Mouse (Mus musculus) liver, embryonic 11.5 days (tissue): ENCODE measurements around the gene Gpr12. TPM values are rescaled to one million over a fixed set of nuclear protein-coding genes. Genes with fewer than 3 reads are reported as not detected.

ENCODE experiments used
- ATAC-seq: fragments of 200-750 bp; cut with Nextera tagmentation; replicated peaks from 2 replicates; pipeline ENCODE4 v1.8.0; 2017; ENCODE audit warnings: moderate number of reproducible peaks, mild to moderate bottlenecking, moderate TSS enrichment, moderate library complexity; ENCODE audit not compliant: low FRiP score
- DNase-seq: peaks from one replicate; pipeline ENCODE4 v3.0.0-alpha.2; 2017; ENCODE audit warnings: low spot score
- H3K27ac ChIP-seq: fragments of 300-500 bp; sonication (generic); 2 replicates; pipeline ENCODE4 v1.5.1; 2014; ENCODE audit warnings: mild to moderate bottlenecking, low read depth, low read length, control low read depth
- H3K27me3 ChIP-seq: fragments of 300-500 bp; sonication (generic); replicated peaks from 2 replicates; pipeline ENCODE4 v1.6.1; 2014; ENCODE audit warnings: low read length, mixed read lengths; ENCODE audit not compliant: control insufficient read depth, insufficient read depth
- H3K36me3 ChIP-seq: fragments of 300-500 bp; sonication (generic); 2 replicates; pipeline ENCODE4 v1.6.1; 2014; ENCODE audit warnings: mild to moderate bottlenecking, low read length, moderate library complexity, mixed read lengths; ENCODE audit not compliant: control insufficient read depth, insufficient read depth
- H3K4me1 ChIP-seq: fragments of 300-500 bp; sonication (generic); replicated peaks from 2 replicates; pipeline ENCODE4 v1.6.1; 2014; ENCODE audit warnings: low read length, mixed read lengths; ENCODE audit not compliant: control insufficient read depth, insufficient read depth
- H3K4me2 ChIP-seq: fragments of 300-500 bp; sonication (generic); 2 replicates; pipeline ENCODE4 v1.6.1; 2014; ENCODE audit warnings: mild to moderate bottlenecking, control low read depth, moderate library complexity
- H3K4me3 ChIP-seq: fragments of 300-500 bp; sonication (generic); 2 replicates; pipeline ENCODE4 v1.5.1; 2014; ENCODE audit warnings: low read depth, low read length, control low read depth
- H3K9ac ChIP-seq: fragments of 300-500 bp; sonication (generic); 2 replicates; pipeline ENCODE4 v1.6.1; 2014; ENCODE audit warnings: low read depth, low read length, control low read depth
- H3K9me3 ChIP-seq: fragments of 300-500 bp; sonication (generic); 2 replicates; pipeline ENCODE4 v1.6.1; 2016; ENCODE audit warnings: low read length, inconsistent platforms, mixed read lengths; ENCODE audit not compliant: control insufficient read depth
- WGBS: fragments of 180-500 bp; shearing (Covaris S2); extraction: QIAGEN DNeasy Blood & Tissue Kit; methylation state at CpG from one replicate; pipeline ENCODE4 v1.1.7; 2014; 5-methylcytosine and 5-hydroxymethylcytosine counted together
- polyA plus RNA-seq: library from polyadenylated mRNA; unstranded; fragments of >200 nt; fragmentation: Nextera tagmentation; extraction: Ambion mirVana; gene quantifications from 2 replicates; pipeline ENCODE4 v1.2.1, GENCODE M21; 2014

Gene Gpr12
- polyA plus RNA-seq, result 0.37 and 0.43 TPM in 2 replicates

DNA sequence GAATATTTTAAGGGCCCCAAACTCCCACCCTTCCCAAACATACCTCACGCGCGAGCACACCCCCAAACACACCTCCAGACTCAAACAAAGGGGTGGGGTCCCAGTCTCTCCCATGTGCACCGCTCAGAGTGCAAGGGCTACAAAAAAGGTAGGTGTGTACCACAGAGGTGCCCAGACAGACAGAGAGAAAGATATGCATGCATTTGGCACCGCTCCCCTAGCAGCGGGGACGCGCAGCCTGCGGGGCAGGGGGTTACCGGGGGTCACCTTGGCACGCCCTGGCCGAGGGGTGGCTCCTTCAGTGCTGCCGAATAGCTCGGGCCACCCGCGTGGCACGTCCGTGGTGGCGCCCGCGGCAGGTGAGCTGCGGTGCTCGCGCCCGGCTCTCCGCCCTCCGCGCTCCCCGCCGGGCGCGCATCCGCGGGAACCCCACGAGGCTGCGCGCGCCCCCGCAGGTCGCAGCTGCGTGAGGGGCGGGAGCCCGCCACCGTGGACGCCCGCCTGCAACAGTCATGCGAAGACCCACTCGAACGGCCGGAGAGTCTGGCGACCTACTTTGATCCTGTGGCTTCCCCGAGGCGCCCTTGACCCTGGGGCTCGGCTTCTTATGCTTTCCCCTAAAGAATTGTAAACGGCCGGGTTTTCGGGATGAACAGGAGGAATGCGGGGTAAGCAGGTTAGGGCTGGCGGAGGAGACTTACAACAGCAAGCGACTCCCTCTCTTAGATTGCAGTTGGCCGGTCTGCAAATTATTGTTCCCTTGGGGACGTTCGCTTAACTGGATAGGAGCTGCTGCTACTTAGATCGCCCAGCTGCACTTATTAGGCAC lies at the start of gene Gpr12:
Gene Gpr12, minus strand, starts transcription at position 762 of the 829 bp plus-strand sequence.
- peak within 1 kb of the TSS; percentile 60 for H3K4me2 ChIP-seq
- H3K27me3 ChIP-seq, result peaks cover 40% of the 10 kb centered on the region
- H3K9ac ChIP-seq, result no peak within 1 kb of the TSS
- WGBS, result 3% methylated on average over 64 of the region's 64 CpGs
- no peak within 1 kb of the TSS for H3K27ac ChIP-seq
- H3K4me3 ChIP-seq, result peak within 1 kb of the TSS; percentile 36
- no peak for DNase-seq
- no peaks in the 10 kb centered on the region for H3K36me3 ChIP-seq
- H3K9me3 ChIP-seq, result no peaks in the 10 kb centered on the region; the same call in 1 of the 2 replicates
- ATAC-seq, result peak; percentile 21; the same call in 1 of the 2 replicates
- H3K4me1 ChIP-seq, result no peaks in the 10 kb centered on the region

DNA sequence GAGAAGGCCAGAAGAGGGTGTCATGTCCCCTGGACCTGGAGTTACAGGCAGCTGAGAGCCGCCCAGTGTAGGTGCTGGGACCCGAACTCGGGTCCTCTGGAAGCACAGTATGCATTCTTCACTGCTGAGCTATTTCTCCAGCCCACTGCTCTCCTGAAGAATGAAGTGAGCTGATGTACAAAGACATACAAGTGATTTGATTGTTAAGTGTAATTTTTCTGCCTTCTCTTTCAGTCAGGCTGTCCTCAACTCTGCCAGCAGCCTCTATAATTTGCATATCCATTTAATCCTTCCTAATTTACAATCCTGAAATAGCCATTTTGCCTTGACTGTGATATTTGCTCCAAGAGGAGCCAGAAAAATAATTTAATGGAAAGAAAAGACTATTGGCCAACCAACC lies 46.6 kb upstream of the Gpr12 start:
- no peak overlapping the region for H3K9ac ChIP-seq
- H3K27me3 ChIP-seq, result no peaks in the 10 kb centered on the region
- no peak overlapping the region for H3K4me2 ChIP-seq
- 87% methylated on average over 3 of the region's 3 CpGs for WGBS
- ATAC-seq, result no peak
- no peak overlapping the region for H3K27ac ChIP-seq
- no peak overlapping the region for H3K4me3 ChIP-seq
- DNase-seq, result no peak
- H3K4me1 ChIP-seq, result no peaks in the 10 kb centered on the region
- no peaks in the 10 kb centered on the region for H3K9me3 ChIP-seq
- no peaks in the 10 kb centered on the region for H3K36me3 ChIP-seq

DNA sequence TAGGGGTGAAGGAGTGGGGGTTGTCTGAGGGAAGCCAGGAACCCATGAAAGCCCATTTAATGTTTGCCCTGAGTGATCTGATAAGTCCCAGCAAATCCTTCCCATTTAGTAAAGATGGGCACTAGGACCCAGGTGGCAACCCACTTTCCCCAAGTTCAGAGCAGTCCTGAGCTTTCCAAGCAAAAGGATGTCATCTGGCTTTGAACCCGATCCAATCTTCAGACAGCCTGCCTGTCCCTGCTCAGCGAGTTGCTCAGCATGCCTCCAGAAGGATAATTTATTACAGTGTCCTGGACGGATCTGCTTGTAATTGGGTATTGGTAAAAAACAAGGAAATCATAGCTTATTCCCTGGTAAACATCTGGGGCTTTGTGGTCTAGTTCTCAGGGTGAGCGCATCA lies 45.9 kb upstream of the Gpr12 start:
- Histone ChIP-seq H3K4me2 (no peak overlapping the region), H3K4me3 (no peak overlapping the region), H3K27me3 (no peaks in the 10 kb centered on the region), H3K36me3 (no peaks in the 10 kb centered on the region), H3K9ac (no peak overlapping the region), H3K4me1 (no peaks in the 10 kb centered on the region), H3K27ac (no peak overlapping the region), H3K9me3 (no peaks in the 10 kb centered on the region)
- WGBS, result 43% methylated on average over 4 of the region's 4 CpGs
- DNase-seq (no peak), ATAC-seq (no peak)

DNA sequence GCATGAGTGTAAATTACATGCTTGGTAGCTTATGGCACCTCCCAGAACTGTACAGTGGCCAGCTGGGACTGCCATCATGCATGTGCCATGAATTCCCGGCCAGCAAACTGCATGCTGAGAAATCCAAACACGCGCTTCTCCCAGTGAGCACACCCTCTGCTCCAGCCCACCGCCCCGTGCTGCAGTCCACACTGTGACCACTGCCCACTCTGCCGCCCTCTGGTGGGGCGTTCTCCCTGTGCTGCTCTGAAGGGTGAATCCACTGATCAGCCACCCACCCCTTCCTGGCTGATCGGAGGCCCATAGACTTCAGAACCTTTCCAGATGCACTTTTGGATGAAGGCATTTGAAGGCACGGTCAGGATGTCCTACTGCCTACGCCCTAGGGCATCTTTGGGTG lies 44.6 kb upstream of the Gpr12 start:
- ATAC-seq, result no peak
- H3K27ac ChIP-seq, result no peak overlapping the region
- WGBS, result 68% methylated on average over 10 of the region's 10 CpGs

DNA sequence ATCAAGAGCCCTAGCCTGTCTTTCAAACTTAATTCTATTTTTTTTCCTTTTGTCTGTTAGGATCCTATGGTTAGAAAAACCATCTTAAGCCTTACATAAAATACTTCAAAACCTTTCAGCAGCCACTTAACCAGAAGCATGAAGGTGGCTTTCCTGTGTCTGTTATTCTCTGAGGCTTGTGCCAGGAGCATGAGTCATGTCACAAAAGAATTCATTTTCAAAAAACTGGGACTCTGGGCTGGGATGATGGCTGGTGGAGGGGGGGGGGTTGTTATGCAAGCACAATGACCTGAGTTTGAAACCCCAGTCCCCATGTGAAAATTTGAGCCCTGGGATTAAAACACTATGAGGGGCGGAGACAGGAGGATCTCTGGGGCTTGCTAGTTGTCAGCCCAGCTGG lies 43.8 kb upstream of the Gpr12 start:
- 72% methylated on average over 1 of the region's 1 CpGs for WGBS
- no peak overlapping the region for H3K27ac ChIP-seq
- H3K9ac ChIP-seq, result no peak overlapping the region
- ATAC-seq (no peak), DNase-seq (no peak)
- H3K27me3 ChIP-seq, result no peaks in the 10 kb centered on the region
- H3K36me3 ChIP-seq, result no peaks in the 10 kb centered on the region
- H3K4me1 ChIP-seq, result no peaks in the 10 kb centered on the region
- no peaks in the 10 kb centered on the region for H3K9me3 ChIP-seq
- H3K4me3 ChIP-seq, result no peak overlapping the region
- H3K4me2 ChIP-seq, result no peak overlapping the region

More for the DNA sequence above, 44.6 kb upstream of the Gpr12 start:
- no peak overlapping the region for H3K9ac ChIP-seq
- no peaks in the 10 kb centered on the region for H3K4me1 ChIP-seq
- no peak overlapping the region for H3K4me3 ChIP-seq
- no peak overlapping the region for H3K4me2 ChIP-seq
- DNase-seq, result no peak
- H3K36me3 ChIP-seq, result no peaks in the 10 kb centered on the region
- no peaks in the 10 kb centered on the region for H3K27me3 ChIP-seq
- no peaks in the 10 kb centered on the region for H3K9me3 ChIP-seq

DNA sequence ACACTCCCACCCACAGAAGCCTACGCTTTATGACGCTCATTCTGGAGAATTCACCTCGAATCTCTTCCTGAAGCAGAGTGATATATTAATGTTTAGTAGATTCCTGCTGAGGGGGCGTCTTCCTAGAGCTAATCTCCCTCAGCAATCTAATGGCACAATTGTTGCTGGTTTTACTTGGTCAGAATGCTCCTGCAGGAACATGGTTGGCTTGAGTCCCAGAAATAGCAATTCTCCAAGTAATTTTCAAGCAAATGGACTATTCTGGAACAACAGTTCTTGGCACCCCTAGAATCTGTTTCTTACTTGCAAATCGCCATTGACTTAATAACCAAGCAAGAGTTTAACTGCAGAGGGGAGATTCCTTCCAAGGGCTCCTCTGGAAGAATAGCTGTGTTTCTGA lies 42.9 kb upstream of the Gpr12 start:
- no peak overlapping the region for H3K9ac ChIP-seq
- H3K27ac ChIP-seq, result no peak overlapping the region
- no peaks in the 10 kb centered on the region for H3K9me3 ChIP-seq
- no peaks in the 10 kb centered on the region for H3K27me3 ChIP-seq
- no peaks in the 10 kb centered on the region for H3K4me1 ChIP-seq
- 66% methylated on average over 5 of the region's 5 CpGs for WGBS
- DNase-seq (no peak), ATAC-seq (no peak)
- H3K4me3 ChIP-seq, result no peak overlapping the region
- H3K36me3 ChIP-seq, result no peaks in the 10 kb centered on the region
- no peak overlapping the region for H3K4me2 ChIP-seq

DNA sequence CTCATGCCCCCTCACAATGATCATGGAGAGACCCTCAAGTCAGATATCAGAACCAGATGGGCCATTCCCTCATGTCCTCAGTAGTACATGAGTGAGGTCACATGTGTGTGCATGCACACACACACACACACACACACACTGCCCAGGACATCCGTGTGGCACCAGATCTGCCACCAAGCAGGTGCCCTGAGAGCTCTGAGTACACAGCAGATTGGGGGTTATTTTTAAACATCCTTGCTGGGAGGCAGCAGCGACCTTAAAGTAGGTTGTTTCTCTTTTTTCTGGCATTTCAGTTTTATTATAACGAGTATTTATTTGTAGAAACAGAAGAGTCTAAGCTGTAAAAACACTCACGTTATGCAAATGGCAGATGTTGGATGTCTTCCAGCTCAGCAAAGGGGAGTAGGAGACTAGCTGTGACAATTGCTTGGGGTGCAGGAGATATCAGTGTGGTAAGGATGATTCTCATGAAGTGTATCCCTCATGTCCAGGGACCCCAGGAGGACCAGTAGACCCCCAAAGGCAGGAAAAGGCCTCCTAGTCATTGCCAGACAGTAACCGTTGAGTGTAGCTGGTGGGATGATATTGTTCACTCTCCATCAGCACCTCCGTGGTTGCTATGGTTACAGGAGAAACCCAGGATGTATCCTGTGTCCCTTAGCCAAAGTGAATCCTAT lies 40.7 kb upstream of the Gpr12 start:
- 73% methylated on average over 6 of the region's 6 CpGs for WGBS
- Histone ChIP-seq H3K9ac (no peak overlapping the region), H3K27ac (no peak overlapping the region), H3K4me1 (no peaks in the 10 kb centered on the region), H3K4me3 (no peak overlapping the region), H3K36me3 (no peaks in the 10 kb centered on the region), H3K9me3 (no peaks in the 10 kb centered on the region), H3K4me2 (no peak overlapping the region), H3K27me3 (no peaks in the 10 kb centered on the region)
- DNase-seq (no peak), ATAC-seq (no peak)

DNA sequence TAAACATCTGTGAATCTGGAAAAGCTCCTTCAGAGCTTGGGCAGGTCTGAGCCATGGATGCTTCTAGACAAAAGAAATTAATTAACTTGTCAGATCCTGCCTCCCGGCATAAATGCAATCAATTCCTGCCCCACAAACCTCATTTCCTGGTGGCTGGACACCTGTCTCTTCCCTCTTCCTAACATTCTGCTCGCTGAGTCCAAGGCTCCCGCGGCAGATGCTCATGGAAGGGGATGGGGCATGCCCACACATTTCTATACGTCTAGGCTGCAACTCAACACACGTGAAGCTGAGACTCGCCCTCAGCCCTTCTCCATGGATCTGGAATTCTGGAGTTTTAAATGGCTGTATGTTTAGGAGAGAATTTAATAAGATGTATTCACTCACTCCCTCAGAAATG lies 26.8 kb upstream of the Gpr12 start:
- Histone ChIP-seq H3K36me3 (no peaks in the 10 kb centered on the region), H3K27me3 (no peaks in the 10 kb centered on the region), H3K9ac (no peak overlapping the region), H3K4me1 (no peaks in the 10 kb centered on the region; the same call in 1 of the 2 replicates), H3K4me2 (no peak overlapping the region), H3K4me3 (no peak overlapping the region), H3K9me3 (no peaks in the 10 kb centered on the region), H3K27ac (no peak overlapping the region)
- WGBS, result 69% methylated on average over 7 of the region's 7 CpGs
- no peak for ATAC-seq
- DNase-seq, result no peak
